Mouse (Mus musculus) myocyte (in vitro differentiated cells): ENCODE results near the gene Anapc4.

Source experiments
- POLR2A ChIP-seq: IDR thresholded peaks from one replicate; pipeline ENCODE4 v1.6.1; 2011; ENCODE audit warnings: low read depth, mild to moderate bottlenecking, control low read depth, moderate library complexity; ENCODE audit not compliant: insufficient read length
- SRF ChIP-seq: IDR thresholded peaks from one replicate; pipeline ENCODE4 v1.6.1; 2011; ENCODE audit warnings: low read depth; ENCODE audit not compliant: control insufficient read depth, insufficient read length
- USF1 ChIP-seq: IDR thresholded peaks from one replicate; pipeline ENCODE4 v1.6.1; 2011; ENCODE audit warnings: low read depth, mild to moderate bottlenecking, control low read depth, moderate library complexity

GRCm38 (mm10) chr5:52911286-52911870, 77.6 kb downstream of the Anapc4 start:
- no peak for TF ChIP-seq USF1
- no peak for TF ChIP-seq POLR2A
- no peak for TF ChIP-seq SRF
